Mouse (Mus musculus) monocyte, adult 2 months (primary cell): ENCODE measurements around the gene Plcb2.

ENCODE experiments used
- DNase-seq, 2 experiments: peaks; one replicate each; pipeline ENCODE4 v3.0.0; 2022; ENCODE audit warnings: low spot score in 2 of 2, low read depth in 1 of 2

Gene Plcb2

GRCm38 (mm10) chr2:118693370-118693966 is 34.8 kb downstream of the Plcb2 start:
- DNase-seq = no peak

DNA sequence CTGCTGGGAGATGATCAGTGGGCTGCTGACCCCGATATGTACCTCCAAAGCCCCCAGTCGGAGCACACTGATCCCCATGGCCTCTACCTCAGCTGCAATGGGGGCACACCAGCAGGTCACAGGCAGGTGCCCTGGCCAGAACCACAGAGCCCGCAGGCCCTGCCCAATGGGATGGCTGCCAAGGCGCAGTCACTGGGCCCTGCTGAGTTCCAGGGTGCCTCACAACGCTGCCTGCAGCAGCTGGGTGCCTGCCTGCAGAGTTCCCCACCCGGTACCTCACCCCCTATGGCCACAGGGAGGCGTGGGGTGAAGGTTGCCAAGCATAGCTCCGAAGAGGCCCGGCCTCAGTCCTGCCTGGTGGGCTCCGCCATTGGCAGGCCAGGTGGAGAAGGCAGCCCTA is 38.4 kb downstream of the Plcb2 start:
- DNase-seq = no peak

DNA sequence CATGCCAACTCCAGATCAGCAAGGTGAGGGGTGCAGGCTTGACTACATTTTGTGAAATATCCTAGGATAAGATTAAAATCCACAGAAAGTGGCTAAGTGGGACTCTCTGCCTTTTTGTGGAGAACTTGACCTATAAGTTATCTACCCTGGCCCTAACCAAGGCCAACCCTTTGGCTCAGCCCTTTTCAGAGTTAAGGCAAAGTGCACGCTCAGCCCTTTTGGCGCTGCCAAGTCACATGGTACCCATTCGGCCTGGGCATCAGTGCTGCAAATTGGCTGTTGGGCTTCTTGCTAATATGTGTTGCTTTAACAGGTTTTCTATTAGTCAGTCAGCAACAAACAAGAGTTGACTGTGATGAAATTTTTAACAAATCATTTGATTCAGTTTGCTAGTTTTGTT is 40.4 kb downstream of the Plcb2 start:
- no peak for DNase-seq

GRCm38 (mm10) chr2:118686693-118687092 is 41.5 kb downstream of the Plcb2 start:
- no peak for DNase-seq

GRCm38 (mm10) chr2:118685088-118685487 is 43.1 kb downstream of the Plcb2 start:
- no peak for DNase-seq

- DNase-seq = no peak
These were observed 45.5 kb downstream of the Plcb2 start for GRCm38 (mm10) chr2:118682544-118683260.

DNA sequence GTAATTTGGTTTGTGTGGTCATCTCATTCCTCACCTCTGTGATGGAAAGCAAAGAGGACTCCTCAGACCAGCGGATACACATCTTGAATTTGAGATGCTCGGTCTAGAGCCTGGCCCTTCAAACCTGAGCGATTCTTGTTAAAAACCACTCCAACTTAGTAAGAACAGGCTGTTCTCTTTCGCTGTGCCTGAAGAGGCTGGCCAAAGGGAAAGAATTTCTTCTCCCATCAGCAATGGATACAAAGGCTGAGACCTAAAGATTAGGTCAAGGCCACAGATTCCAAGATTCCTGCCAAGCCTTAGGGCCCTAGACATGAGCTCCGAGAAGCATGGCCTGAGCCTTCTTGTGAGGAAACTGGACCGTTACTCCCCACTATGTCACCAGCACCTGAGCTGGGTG is 47.3 kb downstream of the Plcb2 start:
- no peak for DNase-seq

- no peak for DNase-seq
These were observed 48.7 kb downstream of the Plcb2 start for GRCm38 (mm10) chr2:118679577-118679976.

- no peak for DNase-seq
These were observed 50.4 kb downstream of the Plcb2 start for GRCm38 (mm10) chr2:118677817-118678216.

DNA sequence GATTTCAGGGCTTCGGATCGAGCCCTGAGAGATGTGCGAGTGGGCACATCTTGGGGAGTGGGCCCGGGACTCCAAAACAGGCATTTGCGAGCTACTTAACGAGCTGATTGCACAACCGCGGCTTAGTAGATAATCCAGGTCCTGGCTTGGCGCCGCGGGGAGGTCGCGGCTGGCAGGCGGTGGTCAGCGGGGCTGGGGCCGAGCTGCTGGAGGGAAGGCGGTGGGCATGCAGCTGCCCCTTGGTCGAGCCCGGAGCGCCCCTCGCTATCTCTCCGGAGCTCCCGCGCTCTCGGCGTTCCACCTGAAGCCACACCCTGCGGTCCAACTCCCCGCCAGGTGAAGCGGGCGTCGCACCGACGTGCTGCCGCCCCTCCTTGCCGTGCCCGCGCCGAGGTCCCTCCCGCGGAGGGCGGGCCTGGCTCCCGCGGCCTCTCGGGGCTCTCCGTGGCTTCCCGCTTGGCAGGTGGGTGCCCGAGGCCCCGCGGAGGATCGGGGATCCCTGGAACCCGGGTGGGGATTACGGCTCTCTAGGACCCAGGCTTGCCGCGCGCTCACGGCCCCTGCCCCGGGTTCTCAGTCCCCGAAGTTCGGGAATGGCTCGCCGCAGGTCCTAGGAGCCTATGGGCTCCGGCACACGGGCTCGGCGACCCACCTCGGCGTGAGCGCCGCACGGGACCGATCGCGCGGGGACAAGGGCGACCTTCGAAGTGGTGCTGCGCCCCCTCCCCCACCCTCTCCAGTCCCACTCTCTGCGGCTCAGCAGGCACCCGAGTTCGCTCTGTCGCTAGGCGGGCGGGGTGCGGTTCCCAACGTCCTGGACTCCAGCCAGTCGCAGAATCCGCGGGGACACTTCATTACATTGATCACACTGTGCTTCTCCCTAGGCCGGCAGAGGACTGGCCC is 51.1 kb downstream of the Plcb2 start:
- no peak for DNase-seq

DNA sequence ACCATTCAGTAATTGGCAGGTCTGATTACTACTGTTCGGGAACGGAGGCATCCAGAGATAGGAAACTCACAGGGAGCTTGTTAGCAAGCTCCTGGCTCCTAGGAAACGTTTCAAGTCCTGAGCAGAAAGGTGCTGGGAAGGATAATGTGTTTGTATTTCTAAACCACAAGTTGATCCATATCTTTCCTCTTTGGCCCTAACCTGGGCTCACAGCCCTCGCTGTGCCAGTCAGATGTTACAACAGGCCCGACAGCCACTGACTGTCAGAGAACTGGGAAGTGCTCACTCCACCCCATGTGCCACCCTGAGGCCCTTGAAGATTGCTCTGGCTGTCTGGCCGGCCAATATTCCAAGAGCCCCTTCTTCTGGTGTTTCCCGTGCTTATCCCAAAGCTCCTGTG is 53.7 kb downstream of the Plcb2 start:
- DNase-seq = no peak

DNA sequence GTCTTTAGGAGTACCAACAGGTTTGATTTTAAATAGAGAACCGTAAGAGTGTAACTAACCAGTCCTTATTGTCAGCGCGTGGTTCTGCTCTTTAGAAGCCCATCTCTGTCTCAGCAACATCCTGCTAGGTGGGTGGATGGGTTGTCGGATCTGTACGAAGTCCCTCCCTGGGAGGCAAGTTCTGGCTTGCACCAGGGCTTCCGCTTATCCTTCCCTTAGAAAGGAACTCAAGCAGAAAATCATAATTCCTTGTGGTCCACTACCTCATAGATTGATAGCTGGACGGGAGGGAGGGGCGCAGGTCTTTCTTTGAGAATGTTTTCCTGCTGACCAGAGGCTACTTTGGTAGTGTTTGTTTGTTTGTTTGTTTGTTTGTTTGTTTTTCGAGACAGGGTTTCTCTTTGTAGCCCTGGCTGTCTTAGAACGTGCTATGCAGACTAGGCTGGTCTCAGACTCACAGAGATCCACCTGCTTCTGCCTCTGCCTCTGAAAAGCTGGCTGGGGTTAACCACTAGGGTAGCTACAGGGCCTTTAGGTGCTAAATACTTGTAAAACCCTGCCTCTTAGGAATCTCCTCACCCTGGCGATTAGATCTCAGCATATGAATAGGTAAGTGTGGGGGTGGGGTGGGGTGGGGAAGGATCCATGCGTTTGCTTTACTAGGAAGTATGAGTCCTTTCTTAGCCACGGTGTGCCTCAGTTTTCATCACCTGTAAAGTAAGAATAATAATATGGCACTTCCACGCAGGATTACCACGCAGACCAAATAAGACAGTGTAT is 54.4 kb downstream of the Plcb2 start:
- DNase-seq = no peak

DNA sequence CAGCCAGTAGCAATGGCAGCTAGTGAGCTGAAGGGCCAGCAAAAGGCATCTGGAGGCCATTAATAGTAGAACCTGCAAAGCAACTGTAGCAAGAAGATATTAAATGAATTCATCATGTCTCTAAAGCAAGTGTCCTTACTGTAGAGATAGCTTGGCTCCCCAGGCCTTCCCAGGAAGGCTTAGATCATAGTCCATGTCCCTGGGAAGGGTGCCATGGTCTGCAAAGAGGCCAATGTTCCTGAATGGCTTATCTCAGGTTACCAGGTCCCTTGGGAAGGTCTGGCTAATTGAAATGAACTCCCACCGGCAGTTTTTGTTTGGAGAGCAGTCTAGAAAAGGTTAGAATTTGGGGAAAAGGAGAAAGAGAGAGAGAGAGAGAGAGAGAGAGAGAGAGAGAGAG is 56.5 kb downstream of the Plcb2 start:
- no peak for DNase-seq

DNA sequence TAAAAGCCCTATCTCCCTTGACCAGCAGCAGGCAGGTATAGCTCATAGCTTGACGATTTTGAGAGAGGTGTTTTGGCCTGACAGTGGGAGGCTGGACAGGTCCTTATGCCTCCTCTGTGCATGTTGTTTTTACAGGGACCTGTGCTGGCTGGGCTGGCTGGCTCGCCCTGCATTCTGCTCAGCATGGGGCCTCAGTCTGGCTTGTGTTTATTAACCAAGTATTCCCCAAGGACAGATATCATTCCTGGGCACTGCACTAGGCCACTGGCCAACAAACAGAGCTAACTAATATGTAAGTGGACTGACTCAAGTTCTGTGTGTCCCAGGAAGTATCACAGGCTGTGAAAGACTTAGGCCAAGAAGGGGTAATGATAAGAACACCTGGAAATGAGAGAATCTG is 58.5 kb downstream of the Plcb2 start:
- DNase-seq = no peak

DNA sequence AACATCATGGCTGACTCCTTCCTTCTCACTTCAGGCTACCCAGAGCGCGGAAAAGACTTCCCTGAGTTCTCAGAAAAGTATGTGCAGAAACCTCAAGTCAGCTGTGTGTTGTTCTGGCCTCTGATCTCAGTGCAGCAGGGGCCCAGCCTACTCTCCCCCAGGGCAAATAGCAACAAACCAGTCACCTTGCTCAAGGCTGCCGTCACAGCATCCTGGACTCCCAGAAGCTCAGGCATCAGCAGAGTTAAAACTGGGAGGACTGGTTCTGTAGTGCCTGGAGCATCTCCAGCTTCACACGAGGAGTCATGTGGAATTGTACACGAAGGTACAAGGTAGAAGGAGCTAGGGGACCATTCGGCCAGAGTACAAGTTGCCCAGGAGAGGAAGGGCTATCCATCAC is 59.0 kb downstream of the Plcb2 start:
- no peak for DNase-seq

DNA sequence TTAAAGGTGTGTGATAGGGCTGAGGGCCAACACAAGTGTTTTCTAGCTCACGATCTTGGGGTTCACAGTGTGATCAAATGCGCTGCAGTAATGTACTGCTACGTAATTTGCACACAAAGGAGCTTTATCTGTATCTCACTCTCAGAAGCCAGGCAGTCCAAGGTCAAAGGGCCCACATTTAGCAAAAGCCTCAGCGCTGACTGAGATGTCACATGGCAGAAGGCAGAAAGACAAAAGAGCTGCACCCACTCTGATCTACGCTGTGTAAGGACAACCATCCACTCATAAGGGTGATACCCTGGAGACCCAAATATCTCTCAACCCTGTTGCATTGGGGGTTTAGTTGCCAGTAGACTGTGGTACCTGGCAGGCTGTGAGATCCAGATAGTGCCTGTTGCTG is 61.1 kb downstream of the Plcb2 start:
- no peak for DNase-seq

DNA sequence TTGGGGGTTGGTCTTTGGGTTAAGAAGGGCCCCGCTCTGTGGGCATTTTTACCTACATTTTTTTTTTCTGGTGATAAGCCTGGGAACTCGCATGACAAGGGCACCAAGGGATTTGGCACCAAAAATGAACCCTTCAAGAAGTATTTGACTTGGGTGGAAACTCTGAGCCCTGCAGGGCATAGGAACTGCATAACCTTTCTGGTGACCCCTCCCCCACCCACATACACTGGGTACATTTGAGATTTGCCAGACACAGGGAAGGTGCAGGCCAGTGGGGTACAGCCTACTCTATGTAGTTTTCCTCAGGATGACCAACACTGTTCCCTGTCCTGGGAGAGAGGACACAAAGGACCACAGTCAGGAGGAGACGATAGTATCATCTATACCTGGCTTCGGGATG is 62.6 kb downstream of the Plcb2 start:
- DNase-seq = no peak

GRCm38 (mm10) chr2:118664975-118665516 is 63.2 kb downstream of the Plcb2 start:
- DNase-seq = no peak

DNA sequence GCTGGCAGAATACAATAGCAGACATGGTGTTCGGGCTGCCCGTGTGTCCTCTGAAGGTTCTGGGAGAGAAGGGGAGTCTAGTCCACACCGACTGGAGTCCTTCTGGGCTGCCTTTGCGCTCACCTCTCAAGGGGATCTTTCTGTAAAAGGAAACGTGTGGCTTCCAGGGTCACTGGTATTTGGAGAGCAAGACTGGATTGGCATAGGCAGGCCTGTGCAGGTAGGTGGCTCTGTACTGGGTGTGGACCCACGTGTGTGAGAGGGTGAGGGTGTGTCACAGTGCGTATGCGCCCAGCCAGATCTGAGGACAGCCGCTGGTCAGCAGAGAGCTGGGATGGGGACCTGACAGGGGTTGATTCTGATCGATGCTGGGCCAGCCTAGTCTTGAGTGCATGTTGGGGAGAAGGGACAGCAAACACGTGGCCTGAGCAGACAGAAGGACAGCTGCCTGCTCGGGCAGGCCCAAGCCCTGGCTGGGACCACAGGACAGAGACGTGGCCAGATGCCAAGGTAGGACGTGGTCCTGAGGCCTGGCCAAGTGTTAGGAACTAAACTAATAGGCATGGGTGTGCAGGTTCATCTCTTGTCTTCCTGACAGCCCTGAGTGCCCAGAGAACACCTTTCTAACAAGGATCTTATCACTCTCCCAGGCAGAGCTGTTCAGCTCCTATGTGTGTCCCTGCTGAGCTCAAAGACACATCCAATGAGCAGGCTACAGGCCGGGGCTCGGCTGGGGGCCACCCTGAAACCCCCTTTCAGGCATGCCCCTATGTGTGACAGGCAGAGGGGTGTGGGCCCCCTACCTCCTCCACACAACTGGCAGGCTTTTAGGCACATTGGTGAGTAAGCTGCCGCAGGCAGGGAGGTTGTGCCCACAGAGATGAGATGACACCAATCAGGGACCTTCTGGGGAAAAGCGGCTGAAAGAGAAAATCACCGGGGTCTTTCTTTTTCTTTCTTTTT is 64.2 kb downstream of the Plcb2 start:
- DNase-seq = no peak
